Mouse (Mus musculus) layer of hippocampus, adult 2 months (tissue): ENCODE data around the gene Thumpd2. TPM values are rescaled to one million over a fixed set of nuclear protein-coding genes. Genes with fewer than 3 reads are reported as not detected.

Experiments
- DNase-seq, 2 experiments: peaks; one replicate each; pipeline ENCODE4 v3.0.0; 2022; ENCODE audit warnings: low spot score in 2 of 2
- H3K27ac ChIP-seq: fragments of 200-600 bp; 2 replicates; pipeline ENCODE4 v1.8.1; 2022
- H3K4me3 ChIP-seq: fragments of 200-600 bp; 2 replicates; pipeline ENCODE4 v1.8.1; 2022; ENCODE audit warnings: mild to moderate bottlenecking
- CTCF ChIP-seq: fragments of 200-600 bp; conservative IDR thresholded peaks from 2 replicates; pipeline ENCODE4 v1.8.1; 2022; ENCODE audit warnings: antibody characterized with exemption, mild to moderate bottlenecking, moderate library complexity
- total RNA-seq, 2 experiments: library from RNA; stranded (reverse); gene quantifications; 2 replicates each; pipeline ENCODE4 v1.2.3; 2021

Thumpd2 gene
- total RNA-seq, 2 experiments from 2014 or later = 8.4 to 8.6 TPM

GRCm38 (mm10) chr17:80982412-80982787 lies 82.5 kb downstream of the Thumpd2 start:
- DNase-seq = peak; percentile 93 to 95
- peak; percentile 97 for TF ChIP-seq CTCF
- H3K27ac ChIP-seq = peak overlapping the region; percentile 92
- H3K4me3 ChIP-seq = peak overlapping the region; percentile 23

- peak overlapping the region; percentile 6; the same call in 1 of the 2 replicates for H3K4me3 ChIP-seq
- no peak for TF ChIP-seq CTCF
- peak in 1 of 2 experiments; percentile 34 for DNase-seq
- peak overlapping the region; percentile 92 for H3K27ac ChIP-seq
Observed at GRCm38 (mm10) chr17:80981721-80982411, 83.0 kb downstream of the Thumpd2 start.

- Histone ChIP-seq H3K4me3 (no peak overlapping the region), H3K27ac (peak overlapping the region; percentile 7; the same call in 1 of the 2 replicates)
- no peak for DNase-seq
- no peak for TF ChIP-seq CTCF
Observed at GRCm38 (mm10) chr17:80980096-80980495, 84.8 kb downstream of the Thumpd2 start.

GRCm38 (mm10) chr17:80977245-80977644 lies 87.6 kb downstream of the Thumpd2 start:
- H3K4me3 ChIP-seq = no peak overlapping the region
- H3K27ac ChIP-seq = no peak overlapping the region
- no peak for DNase-seq
- TF ChIP-seq CTCF = no peak

Other genes starting within 250 kb of the Thumpd2 start
- 100 to 1,000 TPM; 101 to 111 TPM for gene Tmem178, start 120.5 kb downstream of the Thumpd2 start, total RNA-seq